Mouse (Mus musculus) intestine, embryonic 16.5 days (tissue): ENCODE data around the gene H3f3b. TPM values are rescaled to one million over a fixed set of nuclear protein-coding genes. Genes with fewer than 3 reads are reported as not detected.
"Not testable (repeated sequence)": the region's sequence is repeated elsewhere in the genome, so short reads cannot be mapped to it uniquely, and the experiment has no call there.

Experiments used
- ATAC-seq: fragments of 200-750 bp; cut with Nextera tagmentation; 2 replicates; pipeline ENCODE4 v1.8.0; 2017; ENCODE audit warnings: moderate TSS enrichment, moderate library complexity
- H3K27ac ChIP-seq: fragments of 300-500 bp; sonication (generic); 2 replicates; pipeline ENCODE4 v1.5.1; 2014; ENCODE audit warnings: mild to moderate bottlenecking, low read length
- H3K27me3 ChIP-seq: fragments of 300-500 bp; sonication (generic); replicated peaks from 2 replicates; pipeline ENCODE4 v1.6.1; 2014; ENCODE audit warnings: low read length, control low read depth, mixed read lengths; ENCODE audit not compliant: control insufficient read depth, insufficient read depth
- H3K36me3 ChIP-seq: fragments of 300-500 bp; sonication (generic); 2 replicates; pipeline ENCODE4 v1.6.1; 2014; ENCODE audit warnings: low read length, control low read depth; ENCODE audit not compliant: control insufficient read depth, insufficient read depth
- H3K4me1 ChIP-seq: fragments of 300-500 bp; sonication (generic); 2 replicates; pipeline ENCODE4 v1.6.1; 2014; ENCODE audit warnings: low read length, control low read depth, mixed read lengths; ENCODE audit not compliant: control insufficient read depth, insufficient read depth
- H3K4me2 ChIP-seq: fragments of 300-500 bp; sonication (generic); 2 replicates; pipeline ENCODE4 v1.6.1; 2014; ENCODE audit warnings: low read depth, low read length, control low read depth
- H3K4me3 ChIP-seq: fragments of 300-500 bp; sonication (generic); 2 replicates; pipeline ENCODE4 v1.5.1; 2014; ENCODE audit warnings: mild to moderate bottlenecking, low read length
- H3K9ac ChIP-seq: fragments of 300-500 bp; sonication (generic); 2 replicates; pipeline ENCODE4 v1.6.1; 2014; ENCODE audit warnings: low read depth, low read length
- H3K9me3 ChIP-seq: fragments of 300-500 bp; sonication (generic); 2 replicates; pipeline ENCODE4 v1.6.1; 2016; ENCODE audit warnings: low read length, control low read depth; ENCODE audit not compliant: control insufficient read depth
- WGBS: fragments of 180-500 bp; shearing (Covaris S2); extraction: QIAGEN DNeasy Blood & Tissue Kit; methylation state at CpG from one replicate; pipeline ENCODE4 v1.1.7; 2014; 5-methylcytosine and 5-hydroxymethylcytosine counted together
- polyA plus RNA-seq: library from polyadenylated mRNA; unstranded; fragments of >200 nt; fragmentation: Nextera tagmentation; extraction: Ambion mirVana; gene quantifications from 2 replicates; pipeline ENCODE4 v1.2.1, GENCODE M21; 2015

Gene H3f3b
- polyA plus RNA-seq, 1 experiment from 2014 or later, result 1,387 TPM

- no peaks in the 10 kb centered on the region for H3K4me1 ChIP-seq
- peak; percentile 96 for ATAC-seq
- no peaks in the 10 kb centered on the region for H3K9me3 ChIP-seq
- H3K36me3 ChIP-seq, result no peaks in the 10 kb centered on the region
- no peak overlapping the region for H3K4me2 ChIP-seq
- peak overlapping the region; percentile 100 for H3K27ac ChIP-seq
- under 1% methylated on average over 37 of the region's 37 CpGs for WGBS
- peak overlapping the region; percentile 94 for H3K4me3 ChIP-seq
- no peaks in the 10 kb centered on the region for H3K27me3 ChIP-seq
- peak overlapping the region; percentile 99 for H3K9ac ChIP-seq
Observed at GRCm38 (mm10) chr11:116024356-116024808, 3.4 kb downstream of the H3f3b start.

GRCm38 (mm10) chr11:116023771-116024355 lies 3.9 kb downstream of the H3f3b start:
- Histone ChIP-seq H3K4me1 (no peaks in the 10 kb centered on the region), H3K9ac (peak overlapping the region; percentile 99), H3K4me3 (peak overlapping the region; percentile 94), H3K27ac (peak overlapping the region; percentile 100), H3K36me3 (no peaks in the 10 kb centered on the region), H3K4me2 (0 out of 2 replicates have a peak overlapping the region, but pooled peaks have one; percentile 48), H3K9me3 (no peaks in the 10 kb centered on the region), H3K27me3 (no peaks in the 10 kb centered on the region)
- ATAC-seq, result peak; percentile 82
- WGBS, result under 1% methylated on average over 55 of the region's 57 CpGs

- not testable (repeated sequence) for H3K27me3 ChIP-seq, H3K36me3 ChIP-seq, ATAC-seq, H3K9me3 ChIP-seq, H3K4me1 ChIP-seq
- peak overlapping the region; percentile 100 for H3K27ac ChIP-seq
- H3K4me3 ChIP-seq, result peak overlapping the region; percentile 94
- H3K4me2 ChIP-seq, result peak overlapping the region; percentile 48
- peak overlapping the region; percentile 99 for H3K9ac ChIP-seq
- 2% methylated on average over 18 of the region's 18 CpGs for WGBS
Observed at GRCm38 (mm10) chr11:116023074-116023770, 4.5 kb downstream of the H3f3b start.

GRCm38 (mm10) chr11:116022256-116022780 lies 5.4 kb downstream of the H3f3b start:
- Histone ChIP-seq H3K27ac (no peak overlapping the region), H3K4me1 (no peaks in the 10 kb centered on the region), H3K4me2 (peak overlapping the region; percentile 56), H3K9me3 (no peaks in the 10 kb centered on the region), H3K4me3 (peak overlapping the region; percentile 38), H3K36me3 (no peaks in the 10 kb centered on the region), H3K27me3 (no peaks in the 10 kb centered on the region), H3K9ac (no peak overlapping the region)
- 51% methylated on average over 4 of the region's 4 CpGs for WGBS
- ATAC-seq, result no peak

- WGBS, result 64% methylated on average over 6 of the region's 6 CpGs
- Histone ChIP-seq H3K27ac (no peak overlapping the region), H3K9me3 (no peaks in the 10 kb centered on the region), H3K36me3 (no peaks in the 10 kb centered on the region), H3K4me2 (no peak overlapping the region), H3K4me3 (no peak overlapping the region; the same call in 1 of the 2 replicates), H3K27me3 (no peaks in the 10 kb centered on the region), H3K9ac (no peak overlapping the region), H3K4me1 (no peaks in the 10 kb centered on the region)
- no peak for ATAC-seq
Observed at GRCm38 (mm10) chr11:116021328-116022220, 6.2 kb downstream of the H3f3b start.

- no peaks in the 10 kb centered on the region for H3K36me3 ChIP-seq
- H3K4me1 ChIP-seq, result no peaks in the 10 kb centered on the region
- H3K9me3 ChIP-seq, result no peaks in the 10 kb centered on the region
- H3K27me3 ChIP-seq, result no peaks in the 10 kb centered on the region
- H3K4me2 ChIP-seq, result no peak overlapping the region
- no peak overlapping the region for H3K9ac ChIP-seq
- no peak overlapping the region for H3K4me3 ChIP-seq
- 34% methylated on average over 1 of the region's 1 CpGs for WGBS
- ATAC-seq, result no peak
- H3K27ac ChIP-seq, result no peak overlapping the region
Observed at GRCm38 (mm10) chr11:116020519-116020922, 7.2 kb downstream of the H3f3b start.

- H3K4me3 ChIP-seq, result no peak overlapping the region
- no peak overlapping the region for H3K4me2 ChIP-seq
- 0 out of 2 replicates have a peak, but pooled peaks cover 2% of the 10 kb centered on the region for H3K4me1 ChIP-seq
- H3K9me3 ChIP-seq, result no peaks in the 10 kb centered on the region
- WGBS, result 79% methylated on average over 2 of the region's 2 CpGs
- no peaks in the 10 kb centered on the region for H3K36me3 ChIP-seq
- no peak overlapping the region for H3K9ac ChIP-seq
- no peak overlapping the region for H3K27ac ChIP-seq
- ATAC-seq, result no peak
- H3K27me3 ChIP-seq, result no peaks in the 10 kb centered on the region
Observed at GRCm38 (mm10) chr11:116019976-116020411, 7.8 kb downstream of the H3f3b start.

- Histone ChIP-seq H3K4me3 (no peak overlapping the region), H3K9ac (no peak overlapping the region), H3K4me1 (0 out of 2 replicates have a peak, but pooled peaks cover 3% of the 10 kb centered on the region), H3K36me3 (no peaks in the 10 kb centered on the region), H3K27ac (no peak overlapping the region), H3K4me2 (no peak overlapping the region), H3K27me3 (no peaks in the 10 kb centered on the region), H3K9me3 (no peaks in the 10 kb centered on the region)
- ATAC-seq, result no peak
- 43% methylated on average over 1 of the region's 1 CpGs for WGBS
Observed at GRCm38 (mm10) chr11:116019360-116019791, 8.4 kb downstream of the H3f3b start.

- not testable (repeated sequence) for H3K27me3 ChIP-seq, H3K27ac ChIP-seq, H3K9ac ChIP-seq, H3K36me3 ChIP-seq, H3K4me3 ChIP-seq, H3K9me3 ChIP-seq, H3K4me2 ChIP-seq, ATAC-seq, H3K4me1 ChIP-seq
- WGBS, result 91% methylated on average over 4 of the region's 4 CpGs
Observed at GRCm38 (mm10) chr11:116018867-116019266, 8.9 kb downstream of the H3f3b start.
